Mouse (Mus musculus) lung, postnatal 14 days (tissue): ENCODE data around the gene Olfr16.

Source experiments
- DNase-seq: peaks from one replicate; pipeline ENCODE4 v3.0.0; 2021

Gene Olfr16

GRCm38 (mm10) chr1:172950160-172950559 lies at the start of gene Olfr16:
Gene Olfr16, plus strand, starts transcription at chr1:172950409.
- DNase-seq = no peak

DNA sequence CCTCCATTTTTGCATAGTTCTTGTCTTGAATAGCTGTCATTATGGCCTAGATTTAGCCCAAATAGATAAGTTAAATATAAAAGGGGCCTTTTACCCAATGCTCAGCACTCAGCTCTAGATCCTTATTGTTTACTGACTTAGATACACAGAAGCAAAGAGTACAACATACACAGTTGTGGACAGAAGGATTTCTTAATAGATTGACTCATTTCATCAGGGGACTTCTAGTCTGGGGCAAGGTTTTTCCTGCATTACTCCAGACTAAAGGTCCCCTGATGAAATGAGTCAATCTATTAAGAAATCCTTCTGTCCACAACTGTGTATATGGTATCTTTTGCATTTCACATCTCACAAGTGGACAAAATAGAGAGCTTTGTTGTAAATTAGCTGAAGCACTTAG lies 46.9 kb upstream of the Olfr16 start:
- no peak for DNase-seq

DNA sequence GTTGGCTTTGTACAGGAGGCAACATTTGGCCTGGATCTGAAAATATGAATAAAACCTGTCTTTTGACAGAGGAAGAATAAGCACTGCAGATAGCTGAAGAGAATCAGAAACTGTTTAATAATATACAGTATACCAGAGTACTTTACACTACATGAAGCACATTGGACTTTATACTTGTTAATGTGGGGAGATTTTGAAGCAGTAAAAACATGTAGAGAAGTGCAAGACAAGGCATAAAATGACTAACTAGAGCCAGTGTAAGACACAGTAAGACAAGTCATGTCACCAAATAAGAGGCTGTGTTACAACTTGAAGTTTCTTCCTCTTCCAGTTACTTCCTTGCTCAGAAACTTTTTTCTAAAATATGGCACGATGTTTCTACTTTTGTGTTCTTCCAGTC lies 33.1 kb upstream of the Olfr16 start:
- no peak for DNase-seq

DNA sequence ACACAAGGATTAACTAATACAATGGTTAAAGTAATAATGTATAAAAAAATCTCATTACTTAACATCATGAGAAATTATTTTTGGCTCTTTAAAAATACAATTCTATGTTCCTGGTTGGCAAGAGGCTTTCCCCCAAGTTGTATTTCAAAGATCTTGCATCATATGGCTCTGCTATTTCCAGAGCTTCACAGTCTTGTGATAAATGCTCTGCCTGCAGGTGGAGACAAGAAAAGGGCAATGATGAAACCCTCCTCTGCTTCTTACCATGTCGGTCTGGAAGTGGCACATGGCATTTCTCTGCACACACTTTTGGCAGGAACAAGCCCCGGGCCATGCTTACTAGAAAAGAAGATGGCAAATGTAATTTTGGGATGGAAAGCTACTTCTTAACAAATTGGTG lies 31.8 kb upstream of the Olfr16 start:
- DNase-seq = no peak

GRCm38 (mm10) chr1:172932197-172932596 lies 18.0 kb upstream of the Olfr16 start:
- DNase-seq = no peak

DNA sequence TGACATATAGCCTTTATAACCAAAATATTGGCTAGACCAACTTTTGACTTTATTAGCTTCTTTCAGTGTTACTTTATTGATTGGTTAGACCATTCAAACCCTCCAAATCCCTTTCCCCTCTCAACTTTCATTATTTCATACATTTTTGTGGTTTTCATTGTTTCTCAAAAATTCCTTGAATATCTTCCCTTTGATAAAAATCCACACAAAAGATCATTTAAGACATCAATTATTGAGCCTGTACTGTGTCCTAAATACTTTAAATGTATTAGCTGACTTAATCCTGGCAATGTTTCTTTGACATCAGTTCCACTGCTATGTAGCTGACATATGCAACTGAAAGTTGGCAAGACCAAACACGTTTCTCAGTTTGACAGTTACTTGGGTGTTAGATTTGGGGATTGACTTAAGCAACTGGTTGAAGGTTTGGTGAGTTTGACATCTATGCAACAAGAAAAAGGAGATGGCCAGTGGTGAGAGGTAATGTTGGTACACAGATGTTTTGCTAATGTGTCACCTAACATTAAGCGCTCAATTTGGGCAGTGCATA lies 1.0 kb downstream of the Olfr16 start:
- no peak for DNase-seq

DNA sequence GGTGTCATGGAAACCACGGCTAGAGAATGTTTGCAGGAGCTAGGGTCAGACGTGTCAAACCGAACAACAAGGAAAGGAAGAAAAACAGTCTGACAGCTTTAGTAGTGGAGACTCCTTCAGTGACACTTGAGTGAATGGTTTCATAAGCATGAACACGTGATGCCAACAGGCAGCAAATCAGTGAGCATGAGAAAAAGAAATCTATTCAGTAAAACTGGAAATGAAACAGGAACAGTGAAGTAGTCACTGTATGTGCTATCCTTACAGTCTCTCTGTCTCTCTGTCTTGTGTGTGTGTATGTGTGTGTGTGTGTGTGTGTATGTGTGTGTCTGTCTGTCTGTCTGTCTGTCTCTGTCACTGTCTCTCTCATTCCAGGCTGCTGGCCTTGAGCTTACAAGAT lies 5.2 kb downstream of the Olfr16 start:
- DNase-seq = no peak

DNA sequence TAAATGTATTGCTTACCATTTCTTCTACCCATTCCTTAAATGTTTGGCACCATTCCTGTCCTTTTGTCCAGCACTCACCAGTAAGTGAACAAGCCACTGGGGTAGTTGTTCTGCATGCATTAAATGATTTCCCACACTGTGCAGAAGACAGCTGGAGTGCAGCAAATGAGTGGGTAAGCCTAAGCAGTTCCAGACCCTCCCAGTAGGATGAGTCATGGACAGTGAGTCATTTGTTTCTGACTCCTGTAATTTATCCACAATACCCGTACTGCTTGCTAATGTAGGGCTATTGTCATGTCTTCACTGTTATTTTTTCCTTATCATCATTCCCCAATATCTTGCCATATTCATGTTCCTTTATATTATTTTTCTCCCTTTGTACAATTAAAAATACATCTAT lies 10.2 kb downstream of the Olfr16 start:
- no peak for DNase-seq

GRCm38 (mm10) chr1:172989794-172990634 lies 39.8 kb downstream of the Olfr16 start:
- DNase-seq = no peak

- no peak for DNase-seq
Measured at GRCm38 (mm10) chr1:172990635-172991009, 40.4 kb downstream of the Olfr16 start.
